In genomic region chr8:84192555-84192954, GRCm38 (mm10) we compare ENCODE assay signal across 8 mouse cellular contexts. TPM values are rescaled to one million over a fixed set of nuclear protein-coding genes. Genes with fewer than 3 reads are reported as not detected.
DNase-seq lines count a peak whose midpoint lies in the region; ATAC-seq and TF ChIP-seq lines count a peak whose summit lies in the region.

No protein-coding gene starts in this region.

- DNase-seq in cerebellum, postnatal 14 days = peak; percentile 71 to 81
- no peak for DNase-seq in cerebellum, adult 9-11 months
- DNase-seq in gastrocnemius, postnatal 14 days = peak; percentile 88
- DNase-seq in hindbrain, postnatal 0 days (ENCODE audit: low spot score) = peak; percentile 77
- peak; percentile 83 for DNase-seq in liver, embryonic 11.5 days (ENCODE audit: low spot score)
- DNase-seq in splenic B cell, adult 2 months (ENCODE audit: low read depth, low spot score) = peak; percentile 88

- H3K4me1 ChIP-seq in hindbrain, postnatal 0 days (ENCODE audit: insufficient read depth, low read length) = no peaks in the 10 kb centered on the region; the same call in 1 of the 2 replicates
- peaks cover 13% of the 10 kb centered on the region for H3K4me1 ChIP-seq in liver, embryonic 11.5 days (replicated peaks; ENCODE audit: control insufficient read depth, insufficient read depth, low read length)

- no peaks in the 10 kb centered on the region for H3K36me3 ChIP-seq in hindbrain, postnatal 0 days (ENCODE audit: insufficient read depth, low read length)
- H3K36me3 ChIP-seq in liver, embryonic 11.5 days (ENCODE audit: control insufficient read depth, insufficient read depth, low read length) = no peaks in the 10 kb centered on the region
- H3K36me3 ChIP-seq in splenic B cell, adult 2 months (ENCODE audit: control insufficient read depth, insufficient read depth, low read length, poor library complexity, severe bottlenecking) = no peaks in the 10 kb centered on the region

- ATAC-seq in common myeloid progenitor, adult 5-6 weeks (replicated peaks; ENCODE audit: low read depth, poor library complexity, severe bottlenecking) = peak; percentile 39
- peak; percentile 70 for ATAC-seq in hindbrain, postnatal 0 days
- peak; percentile 71 for ATAC-seq in liver, embryonic 11.5 days (replicated peaks; ENCODE audit: low FRiP score)
- ATAC-seq in monocyte, adult 5-6 weeks (replicated peaks; ENCODE audit: insufficient number of reproducible peaks, low FRiP score, low TSS enrichment, poor library complexity, severe bottlenecking) = peak; percentile 34

- H3K27me3 ChIP-seq in hindbrain, postnatal 0 days (ENCODE audit: insufficient read depth, low read length) = no peaks in the 10 kb centered on the region
- H3K27me3 ChIP-seq in liver, embryonic 11.5 days (replicated peaks; ENCODE audit: control insufficient read depth, insufficient read depth, low read length) = no peaks in the 10 kb centered on the region
- no peaks in the 10 kb centered on the region; the same call in 1 of the 2 replicates for H3K27me3 ChIP-seq in splenic B cell, adult 2 months (ENCODE audit: control insufficient read depth, insufficient read depth, low read length, poor library complexity, severe bottlenecking)

- H3K9me3 ChIP-seq in hindbrain, postnatal 0 days (ENCODE audit: low read length) = no peaks in the 10 kb centered on the region
- no peaks in the 10 kb centered on the region for H3K9me3 ChIP-seq in liver, embryonic 11.5 days (ENCODE audit: control insufficient read depth, low read length)

- WGBS in hindbrain, postnatal 0 days = 3% methylated on average over 33 of the region's 33 CpGs
- WGBS in liver, embryonic 11.5 days = 4% methylated on average over 33 of the region's 33 CpGs

- 0 out of 2 replicates have a peak overlapping the region, but pooled peaks have one; percentile 7 for H3K4me3 ChIP-seq in hindbrain, postnatal 0 days (ENCODE audit: low read length)
- H3K4me3 ChIP-seq in liver, embryonic 11.5 days (ENCODE audit: low read depth, low read length) = peak overlapping the region; percentile 40

- peak overlapping the region; percentile 43 for H3K4me2 ChIP-seq in hindbrain, postnatal 0 days (ENCODE audit: low read depth, low read length)
- peak overlapping the region; percentile 63 for H3K4me2 ChIP-seq in liver, embryonic 11.5 days

- H3K9ac ChIP-seq in hindbrain, postnatal 0 days (replicated peaks; ENCODE audit: low read length) = no peak overlapping the region
- peak overlapping the region; percentile 70 for H3K9ac ChIP-seq in liver, embryonic 11.5 days (ENCODE audit: low read depth, low read length)

- no peak for TF ChIP-seq CTCF in hindbrain, postnatal 0 days (IDR thresholded peaks at IDR 0.05; ENCODE audit: low read depth)

- intact Hi-C loops in gastrocnemius, postnatal 14 days (cut with DNase I; ENCODE audit: low total_unique reads) = no loop called here

- H3K27ac ChIP-seq in hindbrain, postnatal 0 days = peak overlapping the region; percentile 68
- H3K27ac ChIP-seq in liver, embryonic 11.5 days (ENCODE audit: low read depth, low read length) = peak overlapping the region; percentile 85

RNA-seq across cellular contexts. Expression of gene Nanos3, which starts 7.5 kb away (rescaled TPM):
- total RNA-seq in common myeloid progenitor, adult 5-6 weeks (2017) = not detected in 2 replicates
- total RNA-seq in gastrocnemius, postnatal 14 days (2021) = under 1 TPM in 1 of 2 experiments, not detected in 1; 0.43 TPM
- total RNA-seq in hindbrain, postnatal 0 days (2014; rRNA removed) = 2.3 and 3.2 TPM in 2 replicates
- 11.5 and 15.5 TPM in 2 replicates for polyA plus RNA-seq in hindbrain, postnatal 0 days (2015; fragmentation: Nextera tagmentation; extraction: Ambion mirVana)
- polyA plus RNA-seq in liver, embryonic 11.5 days (2014; fragmentation: Nextera tagmentation; extraction: Ambion mirVana) = 1.2 and 1.8 TPM in 2 replicates
- not detected in 3 replicates for total RNA-seq in monocyte, adult 5-6 weeks (2017)

RNA-seq across cellular contexts. Expression of gene Zswim4, which starts 44.3 kb away (rescaled TPM):
- 6.9 and 8.2 TPM in 2 replicates for total RNA-seq in common myeloid progenitor, adult 5-6 weeks (2017)
- 1 to 10 TPM; 5.8 to 6.8 TPM for total RNA-seq in gastrocnemius, postnatal 14 days (2021)
- 44.1 and 50.6 TPM in 2 replicates for total RNA-seq in hindbrain, postnatal 0 days (2014; rRNA removed)
- 11.0 and 11.3 TPM in 2 replicates for polyA plus RNA-seq in hindbrain, postnatal 0 days (2015; fragmentation: Nextera tagmentation; extraction: Ambion mirVana)
- polyA plus RNA-seq in liver, embryonic 11.5 days (2014; fragmentation: Nextera tagmentation; extraction: Ambion mirVana) = 7.9 and 9.1 TPM in 2 replicates
- total RNA-seq in monocyte, adult 5-6 weeks (2017) = 11.8 to 12.1 TPM (median 11.9 TPM) in 3 replicates

RNA-seq across cellular contexts. Expression of gene 4930432K21Rik, which starts 44.7 kb away (rescaled TPM):
- 1.3 and 1.7 TPM in 2 replicates for total RNA-seq in common myeloid progenitor, adult 5-6 weeks (2017)
- total RNA-seq in gastrocnemius, postnatal 14 days (2021) = under 1 TPM; 0.27 to 0.62 TPM
- 3.3 and 5.9 TPM in 2 replicates for total RNA-seq in hindbrain, postnatal 0 days (2014; rRNA removed)
- 2.7 and 3.0 TPM in 2 replicates for polyA plus RNA-seq in hindbrain, postnatal 0 days (2015; fragmentation: Nextera tagmentation; extraction: Ambion mirVana)
- polyA plus RNA-seq in liver, embryonic 11.5 days (2014; fragmentation: Nextera tagmentation; extraction: Ambion mirVana) = 0.36 and 0.47 TPM in 2 replicates
- 1.8 to 2.1 TPM in 2 of 3 replicates, not detected in the other for total RNA-seq in monocyte, adult 5-6 weeks (2017)

RNA-seq across cellular contexts. Expression of gene Cc2d1a, which starts 44.8 kb away (rescaled TPM):
- total RNA-seq in common myeloid progenitor, adult 5-6 weeks (2017) = 3.9 and 6.2 TPM in 2 replicates
- total RNA-seq in gastrocnemius, postnatal 14 days (2021) = 10 to 100 TPM; 12.1 to 12.6 TPM
- 66.2 and 75.1 TPM in 2 replicates for total RNA-seq in hindbrain, postnatal 0 days (2014; rRNA removed)
- polyA plus RNA-seq in hindbrain, postnatal 0 days (2015; fragmentation: Nextera tagmentation; extraction: Ambion mirVana) = 47.1 and 49.6 TPM in 2 replicates
- polyA plus RNA-seq in liver, embryonic 11.5 days (2014; fragmentation: Nextera tagmentation; extraction: Ambion mirVana) = 13.7 and 14.1 TPM in 2 replicates
- 8.7 to 18.5 TPM (median 16.1 TPM) in 3 replicates for total RNA-seq in monocyte, adult 5-6 weeks (2017)

RNA-seq across cellular contexts. Expression of gene D8Ertd738e, which starts 57.0 kb away (rescaled TPM):
- total RNA-seq in common myeloid progenitor, adult 5-6 weeks (2017) = 55.9 and 70.9 TPM in 2 replicates
- 100 to 1,000 TPM; 158 to 171 TPM for total RNA-seq in gastrocnemius, postnatal 14 days (2021)
- total RNA-seq in hindbrain, postnatal 0 days (2014; rRNA removed) = 69.4 and 79.5 TPM in 2 replicates
- polyA plus RNA-seq in hindbrain, postnatal 0 days (2015; fragmentation: Nextera tagmentation; extraction: Ambion mirVana) = 318 and 325 TPM in 2 replicates
- polyA plus RNA-seq in liver, embryonic 11.5 days (2014; fragmentation: Nextera tagmentation; extraction: Ambion mirVana) = 323 and 339 TPM in 2 replicates
- total RNA-seq in monocyte, adult 5-6 weeks (2017) = 106 to 180 TPM (median 151 TPM) in 3 replicates
